Mouse (Mus musculus): ENCODE results near the gene Ddx23. TPM values are rescaled to one million over a fixed set of nuclear protein-coding genes. Genes with fewer than 3 reads are reported as not detected.
A peak's percentile ranks its signal among the peaks of the same experiment; 100 is the strongest.

Ddx23 gene
- total RNA-seq, 2 experiments from 2014 or later = 43.5 to 52.8 TPM

DNA sequence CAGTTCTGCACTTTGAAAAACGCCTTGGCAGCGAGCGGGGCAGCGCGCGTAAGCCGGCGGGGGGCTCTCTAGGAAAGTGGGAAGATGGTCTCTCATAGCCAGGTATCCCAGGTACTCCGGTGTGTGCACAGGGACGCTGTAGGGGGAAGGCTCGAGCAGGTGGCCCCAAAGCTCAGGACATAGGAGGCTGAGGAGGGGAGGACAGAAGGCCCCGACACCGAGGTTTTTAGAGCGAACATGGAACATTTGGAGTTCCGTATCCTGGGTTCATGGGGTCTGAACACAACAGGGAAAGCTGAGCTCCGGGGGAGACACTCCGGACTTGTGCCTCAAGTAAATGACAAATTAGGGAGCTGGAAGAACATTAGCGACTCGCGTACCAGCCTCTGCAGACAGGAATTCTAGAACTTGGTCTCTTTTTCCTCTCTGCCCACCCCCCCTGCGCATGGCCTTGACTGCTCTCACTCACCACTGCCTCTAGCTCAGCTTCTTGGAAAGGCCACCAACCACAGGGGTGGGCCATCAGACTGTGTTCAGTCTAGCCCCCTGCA is 27.3 kb downstream of the Ddx23 start:
- intact Hi-C loops (cut with DNase I) = no loop called here
- DNase-seq (ENCODE audit: low spot score) = no peak

DNA sequence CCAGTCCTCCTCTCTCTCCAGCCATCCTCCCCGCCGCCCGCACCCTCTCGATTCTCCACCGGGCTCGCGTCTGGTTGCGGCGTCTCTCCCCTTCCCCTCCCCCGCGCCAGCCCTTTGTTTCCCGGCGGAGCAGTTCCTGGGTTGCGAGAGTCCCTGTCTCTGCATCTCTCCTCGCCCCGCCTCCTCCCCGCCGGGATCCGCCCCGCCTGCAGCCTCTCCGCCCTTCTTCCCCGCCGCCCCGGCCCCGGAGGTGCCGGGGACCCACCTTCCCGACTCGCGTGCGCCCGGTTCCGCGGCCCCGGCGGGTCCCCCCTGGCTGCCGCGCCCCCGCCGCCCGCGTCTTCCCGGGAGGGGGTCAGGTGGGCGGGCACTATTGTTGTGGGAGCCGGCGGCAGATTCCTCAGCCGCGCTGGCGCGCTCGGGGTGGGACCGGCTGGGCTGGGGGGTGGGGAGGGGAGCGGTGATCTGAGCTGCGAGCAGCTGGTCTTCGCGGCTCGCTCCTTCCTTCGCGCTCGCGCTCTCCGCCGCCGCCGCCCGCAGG is 28.1 kb downstream of the Ddx23 start:
- peak; percentile 65 for DNase-seq (ENCODE audit: low spot score)
- intact Hi-C loops (cut with DNase I) = no loop called here

GRCm38 (mm10) chr15:98633822-98634470 is 28.7 kb downstream of the Ddx23 start:
- intact Hi-C loops (cut with DNase I) = no loop called here
- DNase-seq (ENCODE audit: low spot score) = no peak

DNA sequence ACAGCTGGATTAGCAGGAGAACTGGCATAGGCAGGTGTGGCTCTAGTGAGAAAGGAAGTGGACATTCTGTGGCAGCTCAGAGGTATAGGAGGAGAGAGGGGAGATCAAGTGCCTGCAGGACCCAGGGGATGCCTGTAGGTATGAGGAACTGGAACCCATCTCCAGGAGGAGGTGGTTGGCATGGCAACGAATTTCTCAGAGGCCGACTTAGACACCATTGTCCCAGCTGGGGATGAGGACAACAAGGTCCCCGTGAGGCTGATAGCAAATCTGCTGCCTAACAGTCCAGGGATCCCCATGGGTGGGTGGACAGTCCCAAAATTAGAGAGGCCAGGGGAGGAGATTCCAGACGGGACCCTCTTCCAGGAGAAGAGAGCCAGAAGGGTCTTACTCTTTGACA is 29.8 kb downstream of the Ddx23 start:
- DNase-seq (ENCODE audit: low spot score) = no peak
- intact Hi-C loops (cut with DNase I) = no loop called here

GRCm38 (mm10) chr15:98632107-98632744 is 30.5 kb downstream of the Ddx23 start:
- intact Hi-C loops (cut with DNase I) = no loop called here
- peak; percentile 39 for DNase-seq (ENCODE audit: low spot score)

DNA sequence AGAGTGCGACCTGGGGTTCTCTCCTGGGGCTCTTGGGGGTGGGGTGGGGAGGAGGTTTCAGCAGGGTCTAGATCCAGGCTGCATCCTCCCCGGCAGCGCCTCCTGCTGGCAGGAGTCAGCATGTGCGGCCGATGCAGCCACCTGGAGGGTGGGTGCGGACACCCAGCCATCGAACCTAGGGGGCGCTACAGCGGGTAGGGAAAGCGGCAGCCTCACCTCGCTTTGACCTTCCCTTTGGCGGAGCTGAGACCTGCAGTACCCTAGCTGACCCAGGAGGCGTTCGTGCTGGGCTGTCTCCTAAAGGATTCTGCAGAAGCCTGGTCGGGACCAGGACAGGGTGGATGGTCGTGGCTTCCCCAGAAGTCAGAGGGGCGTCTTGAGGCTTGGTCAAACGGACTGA is 31.2 kb downstream of the Ddx23 start:
- intact Hi-C loops (cut with DNase I) = no loop called here
- DNase-seq (ENCODE audit: low spot score) = no peak

DNA sequence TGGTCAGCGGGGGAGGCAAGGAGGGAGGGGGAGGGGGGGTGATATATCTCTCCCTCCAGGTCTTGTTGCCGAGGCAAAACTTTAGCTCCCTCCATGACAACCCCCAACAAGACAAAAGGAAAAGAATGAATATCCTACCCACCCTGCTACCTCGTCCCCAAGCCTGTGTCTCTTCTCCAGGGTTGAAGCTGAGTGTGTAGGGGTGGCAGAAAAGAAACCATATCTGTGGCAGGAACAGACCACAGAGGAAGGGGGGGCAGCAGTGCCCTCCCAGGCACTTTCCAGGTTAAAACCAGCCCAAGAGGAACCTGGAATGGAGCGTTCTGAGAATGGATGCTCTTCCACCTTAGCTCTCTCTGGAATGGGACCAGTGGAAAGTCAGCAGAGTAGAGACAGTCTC is 32.2 kb downstream of the Ddx23 start, which contains the start of gene Cacnb3:
Gene Cacnb3 (plus strand): TSS at position 301 of the 400 bp plus-strand sequence.
- no peak for DNase-seq (ENCODE audit: low spot score)
- intact Hi-C loops (cut with DNase I) = no loop called here

DNA sequence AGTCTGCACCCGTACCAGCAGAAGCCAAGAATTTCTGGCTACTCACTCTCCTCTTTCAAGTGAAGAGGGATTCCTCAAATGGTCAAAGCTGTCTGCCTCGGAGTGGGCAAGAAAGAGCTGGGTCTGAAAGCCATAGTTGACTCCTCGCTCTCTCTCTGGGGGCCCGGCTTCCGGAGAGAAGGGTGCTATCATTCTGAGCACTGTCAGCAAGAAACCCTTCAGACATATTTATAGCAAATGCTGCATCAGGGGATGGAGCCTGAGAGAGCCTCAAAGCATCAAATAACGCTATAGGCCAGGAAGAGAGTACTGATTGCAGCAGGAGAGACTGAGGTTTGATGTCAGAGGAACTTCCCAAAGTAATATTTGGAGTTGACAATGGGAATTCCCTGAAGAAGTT is 33.2 kb downstream of the Ddx23 start:
- no peak for DNase-seq (ENCODE audit: low spot score)
- intact Hi-C loops (cut with DNase I) = no loop called here

- DNase-seq (ENCODE audit: low spot score) = no peak
Measured at GRCm38 (mm10) chr15:98628589-98629254, 34.0 kb downstream of the Ddx23 start.

GRCm38 (mm10) chr15:98626487-98627212 is 36.0 kb downstream of the Ddx23 start:
- intact Hi-C loops (cut with DNase I) = no loop called here
- DNase-seq (ENCODE audit: low spot score) = no peak

More at GRCm38 (mm10) chr15:98628589-98629254, 34.0 kb downstream of the Ddx23 start:
- intact Hi-C loops (cut with DNase I) = no loop called here

GRCm38 (mm10) chr15:98626078-98626477 is 36.6 kb downstream of the Ddx23 start:
- intact Hi-C loops (cut with DNase I) = no loop called here
- DNase-seq (ENCODE audit: low spot score) = no peak

- DNase-seq (ENCODE audit: low spot score) = no peak
- intact Hi-C loops (cut with DNase I) = no loop called here
Measured at GRCm38 (mm10) chr15:98623361-98623821, 39.3 kb downstream of the Ddx23 start.

GRCm38 (mm10) chr15:98622721-98623120 is 40.0 kb downstream of the Ddx23 start:
- no peak for DNase-seq (ENCODE audit: low spot score)
- intact Hi-C loops (cut with DNase I) = no loop called here

DNA sequence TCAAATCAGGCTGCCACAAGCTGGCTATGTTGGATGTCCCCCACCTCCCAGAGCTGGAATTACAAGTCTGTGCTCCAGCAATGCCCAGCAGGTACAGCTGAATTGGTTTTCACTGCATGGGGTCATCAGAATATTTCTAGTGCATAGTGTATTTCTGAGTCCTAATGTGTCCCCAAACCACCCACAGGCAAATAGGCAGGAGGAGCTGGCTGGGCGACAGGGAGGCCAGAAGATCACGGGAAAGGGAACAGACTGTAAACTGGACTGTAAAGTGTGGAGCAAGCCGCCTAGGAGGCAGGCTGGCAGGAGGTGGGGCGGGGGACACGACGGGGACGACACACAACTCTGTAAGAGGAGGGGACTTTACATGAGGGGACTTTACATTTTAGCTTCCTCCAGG is 40.5 kb downstream of the Ddx23 start:
- no peak for DNase-seq (ENCODE audit: low spot score)
- intact Hi-C loops (cut with DNase I) = no loop called here

GRCm38 (mm10) chr15:98617176-98617537 is 45.5 kb downstream of the Ddx23 start:
- DNase-seq (ENCODE audit: low spot score) = no peak
- intact Hi-C loops (cut with DNase I) = loop anchor here (1.0 kb wide), 1 partner anchor 37 kb away; no protein-coding TSS in a partner anchor

GRCm38 (mm10) chr15:98616362-98617175 is 46.1 kb downstream of the Ddx23 start:
- DNase-seq (ENCODE audit: low spot score) = no peak
- intact Hi-C loops (cut with DNase I) = loop anchor here (1.0 kb wide), 1 partner anchor 36 kb away; no protein-coding TSS in a partner anchor

- DNase-seq (ENCODE audit: low spot score) = no peak
- intact Hi-C loops (cut with DNase I) = loop anchor here (2.0 kb wide), 1 partner anchor 105 kb away; no protein-coding TSS in a partner anchor
Measured at GRCm38 (mm10) chr15:98615751-98616150, 46.9 kb downstream of the Ddx23 start.

DNA sequence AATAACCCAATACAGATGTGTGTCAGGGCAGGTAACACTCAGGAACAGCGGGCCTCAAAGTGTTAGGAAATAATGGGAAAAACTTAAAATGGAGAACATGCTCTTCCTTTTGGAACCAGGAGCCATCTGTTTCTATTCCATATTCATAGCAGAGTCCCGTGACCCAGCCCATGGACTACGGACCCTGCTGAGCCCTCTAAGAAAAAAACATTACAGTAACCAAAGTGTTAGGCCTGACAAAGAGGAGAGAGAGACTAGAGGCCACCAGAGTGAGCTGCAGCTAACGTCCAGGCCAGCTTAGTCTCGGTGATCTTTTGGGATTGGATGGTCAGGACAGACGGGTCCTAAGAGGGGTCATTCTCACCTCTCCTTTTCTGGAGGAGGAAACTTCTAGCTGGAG is 47.7 kb downstream of the Ddx23 start:
- no peak for DNase-seq (ENCODE audit: low spot score)
- intact Hi-C loops (cut with DNase I) = loop anchor here (2.0 kb wide), 1 partner anchor 104 kb away; no protein-coding TSS in a partner anchor

GRCm38 (mm10) chr15:98614551-98614950 is 48.1 kb downstream of the Ddx23 start:
- DNase-seq (ENCODE audit: low spot score) = no peak
- intact Hi-C loops (cut with DNase I) = loop anchor here (2.0 kb wide), 1 partner anchor 104 kb away; no protein-coding TSS in a partner anchor
